Mouse (Mus musculus) intestine, postnatal 0 days (tissue): ENCODE data around the gene Ppt2. TPM values are rescaled to one million over a fixed set of nuclear protein-coding genes. Genes with fewer than 3 reads are reported as not detected.

Experiments used
- ATAC-seq: fragments of 200-750 bp; cut with Nextera tagmentation; 2 replicates; pipeline ENCODE4 v1.8.0; 2017; ENCODE audit warnings: mild to moderate bottlenecking, moderate TSS enrichment, moderate library complexity
- H3K27ac ChIP-seq: fragments of 300-500 bp; sonication (generic); 2 replicates; pipeline ENCODE4 v1.5.1; 2014; ENCODE audit warnings: mild to moderate bottlenecking, low read depth, low read length, moderate library complexity
- H3K27me3 ChIP-seq: fragments of 300-500 bp; sonication (generic); replicated peaks from 2 replicates; pipeline ENCODE4 v1.6.1; 2014; ENCODE audit warnings: low read length, mixed read lengths; ENCODE audit not compliant: control insufficient read depth, insufficient read depth
- H3K36me3 ChIP-seq: fragments of 300-500 bp; sonication (generic); 2 replicates; pipeline ENCODE4 v1.6.1; 2014; ENCODE audit warnings: mild to moderate bottlenecking, moderate library complexity; ENCODE audit not compliant: control insufficient read depth, insufficient read depth
- H3K4me1 ChIP-seq: fragments of 300-500 bp; sonication (generic); replicated peaks from 2 replicates; pipeline ENCODE4 v1.6.1; 2014; ENCODE audit warnings: antibody characterized with exemption, low read length, mixed read lengths; ENCODE audit not compliant: control insufficient read depth, insufficient read depth
- H3K4me2 ChIP-seq: fragments of 300-500 bp; sonication (generic); replicated peaks from 2 replicates; pipeline ENCODE4 v1.6.1; 2014; ENCODE audit warnings: low read depth, mild to moderate bottlenecking, moderate library complexity
- H3K4me3 ChIP-seq: fragments of 300-500 bp; sonication (generic); 2 replicates; pipeline ENCODE4 v1.5.1; 2014; ENCODE audit warnings: low read depth, low read length
- H3K9ac ChIP-seq: fragments of 300-500 bp; sonication (generic); 2 replicates; pipeline ENCODE4 v1.6.1; 2014; ENCODE audit warnings: mild to moderate bottlenecking, low read depth, low read length
- H3K9me3 ChIP-seq: fragments of 300-500 bp; sonication (generic); 2 replicates; pipeline ENCODE4 v1.6.1; 2016; ENCODE audit warnings: mixed run types; ENCODE audit not compliant: control insufficient read depth
- CTCF ChIP-seq: sonication (generic); IDR thresholded peaks from 2 replicates; pipeline ENCODE4 v1.5.1; 2016; ENCODE audit warnings: low read depth, mild to moderate bottlenecking, control low read depth, antibody characterized with exemption, moderate library complexity
- WGBS: fragments of 180-500 bp; shearing (Covaris S2); extraction: QIAGEN DNeasy Blood & Tissue Kit; methylation state at CpG from one replicate; pipeline ENCODE4 v1.1.7; 2014; 5-methylcytosine and 5-hydroxymethylcytosine counted together
- polyA plus RNA-seq: library from polyadenylated mRNA; unstranded; fragments of >200 nt; fragmentation: Nextera tagmentation; extraction: Ambion mirVana; gene quantifications from 2 replicates; pipeline ENCODE4 v1.2.1, GENCODE M21; 2015

Ppt2 gene
- polyA plus RNA-seq, 1 experiment from 2014 or later = 17.2 TPM

- Histone ChIP-seq H3K4me2 (no peak overlapping the region), H3K9ac (no peak overlapping the region), H3K4me1 (no peaks in the 10 kb centered on the region; the same call in 1 of the 2 replicates), H3K27me3 (no peaks in the 10 kb centered on the region), H3K9me3 (no peaks in the 10 kb centered on the region), H3K4me3 (no peak overlapping the region), H3K36me3 (peaks cover 32% of the 10 kb centered on the region), H3K27ac (no peak overlapping the region)
- no peak for ATAC-seq
- peak; percentile 49 for TF ChIP-seq CTCF
- WGBS = 84% methylated on average over 9 of the region's 9 CpGs
Observed at GRCm38 (mm10) chr17:34623161-34623560, 5.1 kb downstream of the Ppt2 start.

- Histone ChIP-seq H3K4me2 (no peak overlapping the region), H3K36me3 (peaks cover 49% of the 10 kb centered on the region), H3K9ac (no peak overlapping the region), H3K27ac (no peak overlapping the region), H3K4me1 (no peaks in the 10 kb centered on the region), H3K4me3 (no peak overlapping the region), H3K27me3 (no peaks in the 10 kb centered on the region), H3K9me3 (no peaks in the 10 kb centered on the region)
- TF ChIP-seq CTCF = no peak
- 50% methylated on average over 8 of the region's 8 CpGs for WGBS
- ATAC-seq = peak; percentile 58
Observed at GRCm38 (mm10) chr17:34621006-34621405, 7.3 kb downstream of the Ppt2 start.

GRCm38 (mm10) chr17:34618999-34619398, 9.3 kb downstream of the Ppt2 start:
- ATAC-seq = peak; percentile 29
- 15% methylated on average over 6 of the region's 6 CpGs for WGBS
- peaks cover 62% of the 10 kb centered on the region for H3K36me3 ChIP-seq

GRCm38 (mm10) chr17:34615871-34616270, 12.4 kb downstream of the Ppt2 start, which contains the start of gene Egfl8:
Gene Egfl8, minus strand, starts transcription at chr17:34615971.
- Histone ChIP-seq H3K9ac (no peak within 1 kb of the TSS), H3K4me2 (no peak within 1 kb of the TSS), H3K36me3 (peaks cover 70% of the 10 kb centered on the region), H3K4me3 (no peak within 1 kb of the TSS), H3K27me3 (no peaks in the 10 kb centered on the region), H3K27ac (no peak within 1 kb of the TSS), H3K9me3 (no peaks in the 10 kb centered on the region), H3K4me1 (no peaks in the 10 kb centered on the region)
- TF ChIP-seq CTCF = no peak
- ATAC-seq = no peak
- 85% methylated on average over 6 of the region's 6 CpGs for WGBS

More at GRCm38 (mm10) chr17:34618999-34619398, 9.3 kb downstream of the Ppt2 start:
- Histone ChIP-seq H3K9ac (no peak overlapping the region), H3K27me3 (no peaks in the 10 kb centered on the region), H3K4me2 (no peak overlapping the region), H3K4me3 (no peak overlapping the region), H3K9me3 (no peaks in the 10 kb centered on the region), H3K4me1 (no peaks in the 10 kb centered on the region), H3K27ac (no peak overlapping the region)
- peak; percentile 90 for TF ChIP-seq CTCF

- Histone ChIP-seq H3K9ac (no peak overlapping the region), H3K4me1 (no peaks in the 10 kb centered on the region), H3K36me3 (peaks cover 74% of the 10 kb centered on the region), H3K9me3 (no peaks in the 10 kb centered on the region), H3K4me2 (no peak overlapping the region), H3K27ac (no peak overlapping the region), H3K27me3 (no peaks in the 10 kb centered on the region), H3K4me3 (no peak overlapping the region)
- no peak for ATAC-seq
- WGBS = 93% methylated on average over 10 of the region's 10 CpGs
- no peak for TF ChIP-seq CTCF
Observed at GRCm38 (mm10) chr17:34613830-34614229, 14.5 kb downstream of the Ppt2 start.

GRCm38 (mm10) chr17:34613054-34613645, 15.2 kb downstream of the Ppt2 start:
- no peak overlapping the region for H3K4me2 ChIP-seq
- no peak overlapping the region for H3K4me3 ChIP-seq
- peaks cover 78% of the 10 kb centered on the region for H3K36me3 ChIP-seq
- ATAC-seq = no peak
- no peak overlapping the region; the same call in 1 of the 2 replicates for H3K27ac ChIP-seq
- no peaks in the 10 kb centered on the region for H3K9me3 ChIP-seq
- WGBS = 79% methylated on average over 11 of the region's 11 CpGs
- no peaks in the 10 kb centered on the region for H3K4me1 ChIP-seq
- H3K9ac ChIP-seq = no peak overlapping the region
- TF ChIP-seq CTCF = no peak
- no peaks in the 10 kb centered on the region for H3K27me3 ChIP-seq
